Mouse (Mus musculus): ENCODE results near the gene Gm28042.
A peak's percentile ranks its signal among the peaks of the same experiment; 100 is the strongest.

The Gm28042 gene

GRCm38 (mm10) chr2:120026984-120027949 lies at the start of gene Gm28042, which contains the start of gene Jmjd7:
Gm28042 (plus strand) TSS chr2:120027493.
Jmjd7 (plus strand) TSS chr2:120027483.
- peak; percentile 90 to 94 for DNase-seq (ENCODE audit: low spot score in 2 of 2)

- no peak for DNase-seq (ENCODE audit: low spot score in 2 of 2)
Measured at GRCm38 (mm10) chr2:119980343-119980986, 46.8 kb upstream of the Gm28042 start.

GRCm38 (mm10) chr2:119981631-119982030 lies 45.7 kb upstream of the Gm28042 start:
- DNase-seq (ENCODE audit: low spot score in 2 of 2) = no peak

GRCm38 (mm10) chr2:119985871-119986270 lies 41.4 kb upstream of the Gm28042 start:
- no peak for DNase-seq (ENCODE audit: low spot score in 2 of 2)

- no peak for DNase-seq (ENCODE audit: low spot score in 2 of 2)
Measured at GRCm38 (mm10) chr2:119986369-119986768, 40.9 kb upstream of the Gm28042 start.

GRCm38 (mm10) chr2:119987441-119987840 lies 39.9 kb upstream of the Gm28042 start:
- DNase-seq (ENCODE audit: low spot score in 2 of 2) = no peak

GRCm38 (mm10) chr2:119988952-119989351 lies 38.3 kb upstream of the Gm28042 start:
- DNase-seq (ENCODE audit: low spot score in 2 of 2) = no peak

GRCm38 (mm10) chr2:119990881-119991280 lies 36.4 kb upstream of the Gm28042 start:
- no peak for DNase-seq (ENCODE audit: low spot score in 2 of 2)

- DNase-seq (ENCODE audit: low spot score in 2 of 2) = no peak
Measured at GRCm38 (mm10) chr2:119992349-119992748, 34.9 kb upstream of the Gm28042 start.

GRCm38 (mm10) chr2:119993515-119993914 lies 33.8 kb upstream of the Gm28042 start:
- DNase-seq (ENCODE audit: low spot score in 2 of 2) = no peak

- DNase-seq (ENCODE audit: low spot score in 2 of 2) = no peak
Measured at GRCm38 (mm10) chr2:119994839-119995238, 32.5 kb upstream of the Gm28042 start.

GRCm38 (mm10) chr2:119995391-119996281 lies 31.7 kb upstream of the Gm28042 start:
- DNase-seq (ENCODE audit: low spot score in 2 of 2) = no peak

- no peak for DNase-seq (ENCODE audit: low spot score in 2 of 2)
Measured at GRCm38 (mm10) chr2:119997354-119997753, 29.9 kb upstream of the Gm28042 start.

- DNase-seq (ENCODE audit: low spot score in 2 of 2) = no peak
Measured at GRCm38 (mm10) chr2:119999731-120000130, 27.6 kb upstream of the Gm28042 start.

- no peak for DNase-seq (ENCODE audit: low spot score in 2 of 2)
Measured at GRCm38 (mm10) chr2:120000882-120001584, 26.3 kb upstream of the Gm28042 start.

- no peak for DNase-seq (ENCODE audit: low spot score in 2 of 2)
Measured at GRCm38 (mm10) chr2:120001956-120002355, 25.3 kb upstream of the Gm28042 start.

- DNase-seq (ENCODE audit: low spot score in 2 of 2) = no peak
Measured at GRCm38 (mm10) chr2:120003970-120004369, 23.3 kb upstream of the Gm28042 start.

GRCm38 (mm10) chr2:120006696-120007095 lies 20.6 kb upstream of the Gm28042 start:
- DNase-seq (ENCODE audit: low spot score in 2 of 2) = no peak

- DNase-seq (ENCODE audit: low spot score in 2 of 2) = peak in 1 of 2 experiments; percentile 35
Measured at GRCm38 (mm10) chr2:120007680-120008210, 19.5 kb upstream of the Gm28042 start.

GRCm38 (mm10) chr2:120008672-120009071 lies 18.6 kb upstream of the Gm28042 start:
- no peak for DNase-seq (ENCODE audit: low spot score in 2 of 2)
